ENCODE assay signal across 8 mouse cellular contexts in the genomic region with DNA sequence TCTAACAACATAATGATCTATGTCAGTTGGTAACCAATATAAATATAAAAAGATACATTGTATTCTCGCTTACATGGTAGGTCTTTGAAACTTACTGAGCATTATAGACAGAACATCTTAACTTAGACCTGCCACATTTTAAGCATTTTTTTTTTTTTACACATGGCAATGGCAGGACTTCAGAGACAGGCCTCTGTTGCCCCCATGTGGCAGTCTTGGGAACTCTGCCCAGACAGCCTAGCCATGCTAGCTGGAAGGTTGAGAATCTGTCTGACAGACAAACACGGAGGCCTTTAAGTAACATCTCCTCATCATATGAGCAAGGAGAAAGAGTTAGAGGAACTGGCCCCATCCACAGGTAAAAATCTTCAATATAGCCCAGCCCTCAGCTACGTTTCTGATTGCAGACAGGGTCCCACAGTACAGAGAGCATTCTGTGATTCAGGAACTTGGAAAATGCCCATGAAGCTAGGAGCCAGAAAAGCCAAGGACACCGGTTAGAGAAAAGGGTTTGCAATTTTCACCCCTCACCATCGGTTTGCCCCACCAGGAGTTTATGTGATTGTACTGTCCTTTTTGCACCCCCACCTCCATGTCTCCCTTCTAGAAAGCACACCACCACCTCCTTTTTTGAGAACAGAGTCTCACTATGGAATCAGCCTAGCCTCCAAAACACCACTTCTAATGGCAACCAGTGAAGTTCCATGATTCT. TPM values are rescaled to one million over a fixed set of nuclear protein-coding genes. Genes with fewer than 3 reads are reported as not detected.
A peak's percentile ranks its signal among the peaks of the same experiment; 100 is the strongest.
DNase-seq lines count a peak whose midpoint lies in the region; ATAC-seq and TF ChIP-seq lines count a peak whose summit lies in the region.

No protein-coding gene starts in this region.

- H3K27me3 ChIP-seq in C2C12 (ENCODE audit: control insufficient read depth, insufficient read depth, insufficient read length), result peaks cover 5% of the 10 kb centered on the region
- no peaks in the 10 kb centered on the region for H3K27me3 ChIP-seq in liver, postnatal 0 days (ENCODE audit: insufficient read depth, low read length)

- H3K9ac ChIP-seq in liver, postnatal 0 days (replicated peaks), result no peak overlapping the region

- 38% methylated on average over 5 of the region's 5 CpGs for WGBS in bone marrow, adult 2 months
- 35% methylated on average over 5 of the region's 5 CpGs for WGBS in liver, postnatal 0 days (ENCODE audit: insufficient replicate concordance)

- no peaks in the 10 kb centered on the region for H3K9me3 ChIP-seq in liver, postnatal 0 days (ENCODE audit: low read length)

- no peak overlapping the region for H3ac ChIP-seq in C2C12 (ENCODE audit: control insufficient read depth, insufficient read length, low read depth)

- ATAC-seq in liver, postnatal 0 days, result peak; percentile 30; the same call in 1 of the 2 replicates

- no peaks in the 10 kb centered on the region for H3K4me1 ChIP-seq in bone marrow, adult 2 months (ENCODE audit: control insufficient read depth, insufficient read depth, low read length)
- peaks cover 3% of the 10 kb centered on the region; the same call in 1 of the 2 replicates for H3K4me1 ChIP-seq in liver, postnatal 0 days (ENCODE audit: insufficient read depth)

- H3K27ac ChIP-seq in bone marrow, adult 2 months (ENCODE audit: control insufficient read depth, insufficient read depth, low read depth, low read length, poor library complexity), result no peak overlapping the region
- H3K27ac ChIP-seq in liver, postnatal 0 days (ENCODE audit: low read depth), result no peak overlapping the region

- TF ChIP-seq EP300 in liver, postnatal 0 days (IDR thresholded peaks at IDR 0.05; ENCODE audit: low read depth), result no peak

- peak; percentile 32 for DNase-seq in 3134 (ENCODE audit: extremely low read depth, insufficient read length, low spot score)
- DNase-seq in frontal cortex, postnatal 36 days (ENCODE audit: low spot score in 2 of 2), result peak; percentile 63 to 66
- DNase-seq in kidney, postnatal 14 days, result peak; percentile 68
- DNase-seq in liver, postnatal 0 days, result peak; percentile 73
- peak; percentile 73 for DNase-seq in retina, embryonic 14.5 days (ENCODE audit: low spot score)
- peak; percentile 43 to 59 for DNase-seq in urinary bladder, postnatal 36 days (ENCODE audit: low spot score in 2 of 2)

- H3K36me3 ChIP-seq in C2C12 (ENCODE audit: control insufficient read depth, insufficient read depth), result no peaks in the 10 kb centered on the region
- H3K36me3 ChIP-seq in liver, postnatal 0 days (replicated peaks; ENCODE audit: insufficient read depth, low read length), result no peaks in the 10 kb centered on the region

- H3K4me2 ChIP-seq in liver, postnatal 0 days (ENCODE audit: low read depth, low read length), result no peak overlapping the region

- no peak for TF ChIP-seq POLR2A in bone marrow, adult 2 months (IDR thresholded peaks at IDR 0.05; ENCODE audit: borderline replicate concordance, control insufficient read depth, low read depth, low read length)

- H3K4me3 ChIP-seq in C2C12 (ENCODE audit: insufficient read depth, poor library complexity, severe bottlenecking), result no peak overlapping the region
- H3K4me3 ChIP-seq in bone marrow, adult 2 months (replicated peaks; ENCODE audit: control insufficient read depth, low read depth, low read length), result no peak overlapping the region
- no peak overlapping the region for H3K4me3 ChIP-seq in liver, postnatal 0 days (ENCODE audit: low read depth, low read length)

- H3K79me2 ChIP-seq in C2C12 (ENCODE audit: control insufficient read depth, insufficient read depth), result no peaks in the 10 kb centered on the region

- TF ChIP-seq CTCF in C2C12 (IDR thresholded peaks at IDR 0.05; ENCODE audit: control insufficient read depth, insufficient read depth, insufficient read length), result peak; percentile 55
- TF ChIP-seq CTCF in bone marrow, adult 2 months (IDR thresholded peaks at IDR 0.05; ENCODE audit: control insufficient read depth, insufficient read depth, low read length), result peak; percentile 79
- peak; percentile 84 for TF ChIP-seq CTCF in liver, postnatal 0 days (IDR thresholded peaks at IDR 0.05; ENCODE audit: low read depth)

- H3K79me3 ChIP-seq in C2C12 (ENCODE audit: low read depth), result no peaks in the 10 kb centered on the region

TF ChIP-seq in C2C12, 6 proteins besides CTCF, POLR2A, EP300 and RAD21:
- TF ChIP-seq FOSL1 (IDR thresholded peaks at IDR 0.05; ENCODE audit: insufficient read depth, low read length, poor library complexity, severe bottlenecking) (no peak), USF1 (IDR thresholded peaks at IDR 0.05; ENCODE audit: low read depth) (no peak), MYOG (IDR thresholded peaks at IDR 0.05; ENCODE audit: control insufficient read depth, extremely low read depth, insufficient read length) (no peak), MAX (IDR thresholded peaks at IDR 0.05) (no peak), CEBPB (IDR thresholded peaks at IDR 0.05; ENCODE audit: low read depth) (no peak), MYOD1 (IDR thresholded peaks at IDR 0.05; ENCODE audit: control insufficient read depth, insufficient read length, low read depth) (no peak)

RNA-seq across cellular contexts. Expression of gene Tnfrsf8, which starts 19.2 kb away (rescaled TPM):
- not detected for polyA plus RNA-seq in C2C12 (2012; fragmentation: generic; extraction: Trizol)
- polyA plus RNA-seq in bone marrow, adult 2 months (2011; ENCODE audit: insufficient read depth, insufficient read length, low replicate concordance, missing spikeins), result not detected in 2 replicates
- polyA plus RNA-seq in liver, postnatal 0 days (2015; fragmentation: Nextera tagmentation; extraction: Ambion mirVana), result 0.07 and 0.09 TPM in 2 replicates

RNA-seq across cellular contexts. Expression of gene Tnfrsf1b, which starts 49.1 kb away (rescaled TPM):
- polyA plus RNA-seq in C2C12 (2012; fragmentation: generic; extraction: Trizol), result 7.7 TPM
- polyA plus RNA-seq in bone marrow, adult 2 months (2011; ENCODE audit: insufficient read depth, insufficient read length, low replicate concordance, missing spikeins), result 3.6 and 14.0 TPM in 2 replicates
- 7.2 and 9.4 TPM in 2 replicates for polyA plus RNA-seq in liver, postnatal 0 days (2015; fragmentation: Nextera tagmentation; extraction: Ambion mirVana)
